Mouse (Mus musculus) thymus, adult 2 months (tissue): ENCODE measurements around the gene Cep295nl.

Experiments
- CTCF ChIP-seq: fragments of 200-500 bp; IDR thresholded peaks from 2 replicates; pipeline ENCODE4 v1.5.1; 2012; ENCODE audit warnings: mild to moderate bottlenecking, control low read depth, low read length, moderate library complexity, borderline replicate concordance; ENCODE audit not compliant: control insufficient read depth, poor library complexity, insufficient read depth; ENCODE audit errors: extremely low read depth
- POLR2A ChIP-seq: fragments of 200-500 bp; IDR thresholded peaks from 2 replicates; pipeline ENCODE4 v1.6.1; 2012; ENCODE audit warnings: mild to moderate bottlenecking, low read length, control low read depth, moderate library complexity; ENCODE audit not compliant: control insufficient read depth, poor library complexity, insufficient read depth; ENCODE audit errors: extremely low read depth

GRCm38 (mm10) chr11:118285791-118286190 is 56.5 kb downstream of the Cep295nl start:
- TF ChIP-seq POLR2A (no peak), CTCF (no peak)
